Mouse (Mus musculus) heart, embryonic 12.5 days (tissue): ENCODE data around the gene Olfr1371. TPM values are rescaled to one million over a fixed set of nuclear protein-coding genes. Genes with fewer than 3 reads are reported as not detected.

ENCODE experiments used
- ATAC-seq: fragments of 200-750 bp; cut with Nextera tagmentation; 2 replicates; pipeline ENCODE4 v1.8.0; 2017; ENCODE audit warnings: moderate TSS enrichment, moderate library complexity; ENCODE audit not compliant: insufficient number of reproducible peaks, low FRiP score
- H3K27ac ChIP-seq: fragments of 300-500 bp; sonication (generic); 2 replicates; pipeline ENCODE4 v1.5.1; 2016; ENCODE audit warnings: mild to moderate bottlenecking, moderate library complexity; ENCODE audit not compliant: poor library complexity, severe bottlenecking
- H3K27me3 ChIP-seq: fragments of 300-500 bp; sonication (generic); replicated peaks from 2 replicates; pipeline ENCODE4 v1.6.1; 2016; ENCODE audit warnings: mild to moderate bottlenecking, moderate library complexity
- H3K36me3 ChIP-seq: fragments of 300-500 bp; sonication (generic); 2 replicates; pipeline ENCODE4 v1.6.1; 2016; ENCODE audit warnings: mild to moderate bottlenecking, moderate library complexity
- H3K4me1 ChIP-seq: fragments of 300-500 bp; sonication (generic); replicated peaks from 2 replicates; pipeline ENCODE4 v1.6.1; 2016; ENCODE audit warnings: mild to moderate bottlenecking
- H3K4me2 ChIP-seq: fragments of 300-500 bp; sonication (generic); 2 replicates; pipeline ENCODE4 v1.6.1; 2016; ENCODE audit warnings: mild to moderate bottlenecking, moderate library complexity
- H3K4me3 ChIP-seq: fragments of 300-500 bp; sonication (generic); 2 replicates; pipeline ENCODE4 v1.5.1; 2016; ENCODE audit warnings: mild to moderate bottlenecking
- H3K9ac ChIP-seq: fragments of 300-500 bp; sonication (generic); 2 replicates; pipeline ENCODE4 v1.6.1; 2016; ENCODE audit warnings: mild to moderate bottlenecking, moderate library complexity
- H3K9me3 ChIP-seq: fragments of 300-500 bp; sonication (generic); replicated peaks from 2 replicates; pipeline ENCODE4 v1.6.1; 2016; ENCODE audit warnings: mild to moderate bottlenecking, moderate library complexity
- WGBS: fragments of 180-500 bp; shearing (Covaris S2); methylation state at CpG from one replicate; pipeline ENCODE4 v1.1.7; 2016; 5-methylcytosine and 5-hydroxymethylcytosine counted together
- polyA plus RNA-seq: library from polyadenylated mRNA; unstranded; fragments of >200 nt; fragmentation: Nextera tagmentation; extraction: Ambion mirVana; gene quantifications from 2 replicates; pipeline ENCODE4 v1.2.1, GENCODE M21; 2016

The Olfr1371 gene
- polyA plus RNA-seq, 1 experiment from 2014 or later: not detected

DNA sequence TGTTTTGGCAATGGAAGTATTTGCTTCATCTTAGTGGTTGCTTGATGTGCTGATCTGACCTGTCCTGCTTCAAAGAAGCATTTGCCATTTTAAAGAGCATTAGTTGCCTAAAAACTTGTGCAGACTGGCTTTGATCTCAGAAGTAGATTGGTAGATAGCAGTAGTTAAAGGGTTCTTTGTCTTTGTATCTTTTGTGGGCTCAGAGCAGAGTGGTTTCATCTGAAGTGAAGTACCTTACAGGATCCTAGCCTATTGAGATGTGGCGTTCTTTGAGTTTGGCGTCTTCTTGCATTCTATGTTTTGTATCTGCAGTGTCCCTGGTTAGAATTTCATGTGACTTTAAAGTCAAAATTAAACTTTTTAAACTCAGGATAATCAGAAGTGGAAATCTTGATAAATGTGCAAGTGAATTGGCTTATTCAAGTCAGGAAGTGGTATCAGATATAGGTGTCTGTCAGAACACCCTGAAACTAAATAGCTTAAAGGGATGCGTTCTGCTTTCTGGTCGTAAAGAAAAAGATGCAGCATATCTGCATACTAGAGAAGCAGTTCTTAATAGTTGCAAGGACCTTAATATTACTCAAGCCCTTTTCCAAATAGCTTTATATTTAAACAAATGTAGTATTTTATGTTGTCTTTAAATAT is 27.2 kb upstream of the Olfr1371 start:
- no peaks in the 10 kb centered on the region for H3K27me3 ChIP-seq
- ATAC-seq: no peak
- H3K27ac ChIP-seq: no peak overlapping the region
- H3K4me2 ChIP-seq: no peak overlapping the region
- no peaks in the 10 kb centered on the region for H3K4me1 ChIP-seq
- no peak overlapping the region for H3K4me3 ChIP-seq
- H3K9ac ChIP-seq: no peak overlapping the region
- H3K9me3 ChIP-seq: no peaks in the 10 kb centered on the region
- 85% methylated on average over 4 of the region's 4 CpGs for WGBS
- H3K36me3 ChIP-seq: peaks cover 55% of the 10 kb centered on the region

GRCm38 (mm10) chr11:52234509-52234908 is 20.7 kb upstream of the Olfr1371 start:
- Histone ChIP-seq H3K4me2 (no peak overlapping the region), H3K4me1 (peaks cover 19% of the 10 kb centered on the region), H3K36me3 (peaks cover 28% of the 10 kb centered on the region), H3K9me3 (no peaks in the 10 kb centered on the region), H3K9ac (no peak overlapping the region), H3K27me3 (no peaks in the 10 kb centered on the region), H3K27ac (no peak overlapping the region), H3K4me3 (no peak overlapping the region)
- ATAC-seq: no peak

DNA sequence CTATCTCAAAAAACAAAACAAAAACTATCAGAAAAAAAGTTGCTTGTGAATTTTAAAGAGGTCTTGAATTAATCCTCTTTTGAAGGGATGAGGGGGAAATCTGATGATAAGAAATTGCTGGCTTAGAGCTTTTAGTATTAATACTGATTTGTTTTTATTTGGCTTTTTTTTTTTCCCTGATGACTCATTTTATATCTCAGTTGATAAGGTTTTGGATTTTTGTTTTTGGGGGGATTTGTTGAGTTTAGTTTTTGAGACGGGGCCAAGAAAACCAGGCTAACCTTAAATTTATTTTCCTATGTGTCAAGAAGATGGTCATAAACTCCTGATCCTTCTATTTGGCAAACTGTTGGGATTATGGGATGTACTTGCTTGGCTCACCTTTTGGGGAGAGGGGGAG is 20.1 kb upstream of the Olfr1371 start:
- no peaks in the 10 kb centered on the region for H3K27me3 ChIP-seq
- peak overlapping the region; percentile 55 for H3K4me2 ChIP-seq
- peaks cover 19% of the 10 kb centered on the region for H3K4me1 ChIP-seq
- H3K27ac ChIP-seq: no peak overlapping the region
- ATAC-seq: no peak
- no peaks in the 10 kb centered on the region for H3K9me3 ChIP-seq
- no peak overlapping the region for H3K4me3 ChIP-seq
- peaks cover 25% of the 10 kb centered on the region for H3K36me3 ChIP-seq
- H3K9ac ChIP-seq: no peak overlapping the region
- 80% methylated on average over 1 of the region's 1 CpGs for WGBS

DNA sequence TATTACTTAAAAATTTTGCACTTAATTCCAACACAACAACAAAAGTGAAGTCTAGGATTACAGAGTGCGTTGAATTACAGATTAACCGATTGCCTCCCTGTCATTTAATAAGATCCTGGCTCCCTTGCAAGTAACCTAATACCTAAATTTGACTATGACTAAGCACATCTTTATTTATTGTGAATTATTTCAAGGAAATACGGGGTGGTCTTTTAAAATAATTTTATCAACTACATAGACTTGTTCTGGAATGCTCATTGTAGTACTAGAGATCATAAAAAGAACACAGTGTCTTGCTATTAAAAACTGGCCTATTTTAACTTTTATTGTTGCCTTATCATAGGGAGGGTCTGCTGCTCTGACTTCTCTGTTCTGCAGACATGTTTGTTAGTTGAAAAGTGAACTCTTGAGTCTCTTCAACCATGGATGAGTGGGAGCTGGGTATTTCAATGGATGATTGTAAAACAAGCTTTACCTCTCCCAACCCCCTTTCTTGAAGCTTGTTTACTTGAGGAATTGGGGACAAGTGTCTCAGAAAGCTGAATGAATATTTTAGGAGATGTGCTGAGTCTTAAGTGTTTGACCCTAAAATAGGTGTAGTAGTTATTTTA is 19.4 kb upstream of the Olfr1371 start:
- H3K4me2 ChIP-seq: peak overlapping the region; percentile 55
- H3K9ac ChIP-seq: no peak overlapping the region
- H3K27me3 ChIP-seq: no peaks in the 10 kb centered on the region
- H3K4me3 ChIP-seq: peak overlapping the region; percentile 95
- H3K4me1 ChIP-seq: peaks cover 19% of the 10 kb centered on the region
- H3K27ac ChIP-seq: no peak overlapping the region
- peaks cover 20% of the 10 kb centered on the region for H3K36me3 ChIP-seq
- WGBS: 23% methylated on average over 3 of the region's 3 CpGs
- H3K9me3 ChIP-seq: no peaks in the 10 kb centered on the region
- ATAC-seq: no peak

- H3K4me1 ChIP-seq: peaks cover 19% of the 10 kb centered on the region
- peak within 1 kb of the TSS; percentile 99 for H3K9ac ChIP-seq
- peak within 1 kb of the TSS; percentile 91 for H3K4me2 ChIP-seq
- peaks cover 11% of the 10 kb centered on the region; the same call in 1 of the 2 replicates for H3K36me3 ChIP-seq
- peak; percentile 93 for ATAC-seq
- peak within 1 kb of the TSS; percentile 96 for H3K27ac ChIP-seq
- WGBS: under 1% methylated on average over 83 of the region's 87 CpGs
- no peaks in the 10 kb centered on the region for H3K9me3 ChIP-seq
- H3K4me3 ChIP-seq: peak within 1 kb of the TSS; percentile 95
- H3K27me3 ChIP-seq: no peaks in the 10 kb centered on the region
Measured at GRCm38 (mm10) chr11:52231606-52232541, 18.1 kb upstream of the Olfr1371 start, which contains the start of gene Skp1a. Gene Skp1a, plus strand, starts transcription at chr11:52231995.

DNA sequence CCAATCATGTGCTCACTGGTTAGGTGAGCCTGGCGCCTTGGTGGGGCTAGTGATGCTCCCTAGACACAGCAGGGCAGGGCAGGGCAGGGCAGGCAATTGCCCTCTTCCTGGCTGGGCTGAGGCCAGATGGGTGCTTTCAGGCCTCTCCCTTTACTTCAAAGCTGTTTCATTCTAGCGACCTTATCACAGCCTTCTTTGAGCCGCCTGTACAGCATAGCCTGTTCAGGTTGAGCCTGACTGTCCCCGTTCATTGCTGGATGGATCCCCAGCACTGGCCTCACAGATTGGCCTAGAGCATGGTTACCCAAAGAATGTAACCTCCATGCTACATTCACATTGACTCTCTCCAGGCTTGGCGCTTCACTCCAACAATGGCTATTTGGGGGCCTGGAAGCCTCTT is 16.9 kb upstream of the Olfr1371 start:
- WGBS: 55% methylated on average over 5 of the region's 5 CpGs
- no peak overlapping the region for H3K27ac ChIP-seq
- peaks cover 19% of the 10 kb centered on the region for H3K4me1 ChIP-seq
- H3K4me3 ChIP-seq: peak overlapping the region; percentile 95
- H3K4me2 ChIP-seq: peak overlapping the region; percentile 91
- peak overlapping the region; percentile 42 for H3K9ac ChIP-seq
- H3K9me3 ChIP-seq: no peaks in the 10 kb centered on the region
- no peak for ATAC-seq
- H3K27me3 ChIP-seq: no peaks in the 10 kb centered on the region
- peaks cover 2% of the 10 kb centered on the region; the same call in 1 of the 2 replicates for H3K36me3 ChIP-seq

- Histone ChIP-seq H3K9me3 (no peaks in the 10 kb centered on the region), H3K4me1 (peaks cover 19% of the 10 kb centered on the region), H3K9ac (no peak overlapping the region), H3K27me3 (peaks cover 13% of the 10 kb centered on the region; the same call in 1 of the 2 replicates), H3K4me3 (no peak overlapping the region), H3K27ac (no peak overlapping the region), H3K36me3 (no peaks in the 10 kb centered on the region), H3K4me2 (no peak overlapping the region)
- no peak for ATAC-seq
- WGBS: 77% methylated on average over 7 of the region's 7 CpGs
Measured at GRCm38 (mm10) chr11:52228722-52229448, 15.1 kb upstream of the Olfr1371 start.

GRCm38 (mm10) chr11:52227466-52228226 is 13.9 kb upstream of the Olfr1371 start:
- Histone ChIP-seq H3K9me3 (no peaks in the 10 kb centered on the region), H3K27ac (no peak overlapping the region), H3K9ac (no peak overlapping the region), H3K4me2 (no peak overlapping the region), H3K27me3 (peaks cover 15% of the 10 kb centered on the region; the same call in 1 of the 2 replicates), H3K36me3 (no peaks in the 10 kb centered on the region), H3K4me1 (peaks cover 16% of the 10 kb centered on the region), H3K4me3 (no peak overlapping the region)
- ATAC-seq: no peak
- 74% methylated on average over 13 of the region's 13 CpGs for WGBS

- ATAC-seq: no peak
- no peaks in the 10 kb centered on the region for H3K9me3 ChIP-seq
- no peaks in the 10 kb centered on the region for H3K36me3 ChIP-seq
- WGBS: 63% methylated on average over 3 of the region's 3 CpGs
- no peak overlapping the region for H3K4me2 ChIP-seq
- H3K27me3 ChIP-seq: peaks cover 15% of the 10 kb centered on the region; the same call in 1 of the 2 replicates
- no peak overlapping the region for H3K27ac ChIP-seq
- H3K4me1 ChIP-seq: peaks cover 16% of the 10 kb centered on the region
- no peak overlapping the region for H3K9ac ChIP-seq
- H3K4me3 ChIP-seq: no peak overlapping the region
Measured at GRCm38 (mm10) chr11:52227053-52227452, 13.3 kb upstream of the Olfr1371 start.

- Histone ChIP-seq H3K27ac (no peak overlapping the region), H3K9ac (no peak overlapping the region), H3K4me3 (no peak overlapping the region), H3K27me3 (peaks cover 15% of the 10 kb centered on the region; the same call in 1 of the 2 replicates), H3K9me3 (no peaks in the 10 kb centered on the region), H3K4me1 (peaks cover 15% of the 10 kb centered on the region), H3K36me3 (no peaks in the 10 kb centered on the region), H3K4me2 (no peak overlapping the region)
- ATAC-seq: no peak
- WGBS: 54% methylated on average over 3 of the region's 3 CpGs
Measured at GRCm38 (mm10) chr11:52225986-52226599, 12.3 kb upstream of the Olfr1371 start.
